Mouse (Mus musculus) intestine, embryonic 16.5 days (tissue): Measurements from ENCODE around the gene Mmp2. TPM values are rescaled to one million over a fixed set of nuclear protein-coding genes. Genes with fewer than 3 reads are reported as not detected.

Experiments
- ATAC-seq: fragments of 200-750 bp; cut with Nextera tagmentation; 2 replicates; pipeline ENCODE4 v1.8.0; 2017; ENCODE audit warnings: moderate TSS enrichment, moderate library complexity
- H3K27ac ChIP-seq: fragments of 300-500 bp; sonication (generic); 2 replicates; pipeline ENCODE4 v1.5.1; 2014; ENCODE audit warnings: mild to moderate bottlenecking, low read length
- H3K27me3 ChIP-seq: fragments of 300-500 bp; sonication (generic); replicated peaks from 2 replicates; pipeline ENCODE4 v1.6.1; 2014; ENCODE audit warnings: low read length, control low read depth, mixed read lengths; ENCODE audit not compliant: control insufficient read depth, insufficient read depth
- H3K36me3 ChIP-seq: fragments of 300-500 bp; sonication (generic); 2 replicates; pipeline ENCODE4 v1.6.1; 2014; ENCODE audit warnings: low read length, control low read depth; ENCODE audit not compliant: control insufficient read depth, insufficient read depth
- H3K4me1 ChIP-seq: fragments of 300-500 bp; sonication (generic); 2 replicates; pipeline ENCODE4 v1.6.1; 2014; ENCODE audit warnings: low read length, control low read depth, mixed read lengths; ENCODE audit not compliant: control insufficient read depth, insufficient read depth
- H3K4me2 ChIP-seq: fragments of 300-500 bp; sonication (generic); 2 replicates; pipeline ENCODE4 v1.6.1; 2014; ENCODE audit warnings: low read depth, low read length, control low read depth
- H3K4me3 ChIP-seq: fragments of 300-500 bp; sonication (generic); 2 replicates; pipeline ENCODE4 v1.5.1; 2014; ENCODE audit warnings: mild to moderate bottlenecking, low read length
- H3K9ac ChIP-seq: fragments of 300-500 bp; sonication (generic); 2 replicates; pipeline ENCODE4 v1.6.1; 2014; ENCODE audit warnings: low read depth, low read length
- H3K9me3 ChIP-seq: fragments of 300-500 bp; sonication (generic); 2 replicates; pipeline ENCODE4 v1.6.1; 2016; ENCODE audit warnings: low read length, control low read depth; ENCODE audit not compliant: control insufficient read depth
- WGBS: fragments of 180-500 bp; shearing (Covaris S2); extraction: QIAGEN DNeasy Blood & Tissue Kit; methylation state at CpG from one replicate; pipeline ENCODE4 v1.1.7; 2014; 5-methylcytosine and 5-hydroxymethylcytosine counted together
- polyA plus RNA-seq: library from polyadenylated mRNA; unstranded; fragments of >200 nt; fragmentation: Nextera tagmentation; extraction: Ambion mirVana; gene quantifications from 2 replicates; pipeline ENCODE4 v1.2.1, GENCODE M21; 2015

Mmp2 gene
- polyA plus RNA-seq, 1 experiment from 2014 or later = 137 TPM

DNA sequence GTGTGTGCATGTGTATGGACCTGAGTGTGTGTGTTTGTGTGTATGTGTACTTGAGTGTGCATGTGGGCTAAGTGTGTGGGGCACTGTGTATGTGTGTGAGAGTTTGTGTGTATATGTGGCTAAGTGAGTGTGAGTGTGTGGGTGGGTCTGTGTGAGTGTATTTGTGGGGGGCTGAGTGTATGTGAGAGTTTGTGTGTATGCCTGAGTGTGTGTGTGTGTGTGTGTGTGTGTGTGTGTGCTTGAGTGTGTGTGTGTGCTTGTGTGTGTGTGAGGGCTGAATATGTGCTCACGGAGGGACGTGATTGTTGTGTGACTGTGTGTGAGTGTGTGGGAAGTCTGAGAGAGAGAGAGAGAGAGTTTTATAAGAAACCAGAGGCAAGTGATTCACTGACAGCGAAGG lies 24.3 kb downstream of the Mmp2 start:
- WGBS = 76% methylated on average over 3 of the region's 3 CpGs
- no peak overlapping the region for H3K27ac ChIP-seq
- no peaks in the 10 kb centered on the region for H3K36me3 ChIP-seq
- H3K4me1 ChIP-seq = peaks cover 26% of the 10 kb centered on the region
- H3K27me3 ChIP-seq = no peaks in the 10 kb centered on the region
- H3K4me2 ChIP-seq = no peak overlapping the region
- no peak for ATAC-seq
- no peak overlapping the region for H3K4me3 ChIP-seq
- no peak overlapping the region for H3K9ac ChIP-seq
- H3K9me3 ChIP-seq = no peaks in the 10 kb centered on the region

DNA sequence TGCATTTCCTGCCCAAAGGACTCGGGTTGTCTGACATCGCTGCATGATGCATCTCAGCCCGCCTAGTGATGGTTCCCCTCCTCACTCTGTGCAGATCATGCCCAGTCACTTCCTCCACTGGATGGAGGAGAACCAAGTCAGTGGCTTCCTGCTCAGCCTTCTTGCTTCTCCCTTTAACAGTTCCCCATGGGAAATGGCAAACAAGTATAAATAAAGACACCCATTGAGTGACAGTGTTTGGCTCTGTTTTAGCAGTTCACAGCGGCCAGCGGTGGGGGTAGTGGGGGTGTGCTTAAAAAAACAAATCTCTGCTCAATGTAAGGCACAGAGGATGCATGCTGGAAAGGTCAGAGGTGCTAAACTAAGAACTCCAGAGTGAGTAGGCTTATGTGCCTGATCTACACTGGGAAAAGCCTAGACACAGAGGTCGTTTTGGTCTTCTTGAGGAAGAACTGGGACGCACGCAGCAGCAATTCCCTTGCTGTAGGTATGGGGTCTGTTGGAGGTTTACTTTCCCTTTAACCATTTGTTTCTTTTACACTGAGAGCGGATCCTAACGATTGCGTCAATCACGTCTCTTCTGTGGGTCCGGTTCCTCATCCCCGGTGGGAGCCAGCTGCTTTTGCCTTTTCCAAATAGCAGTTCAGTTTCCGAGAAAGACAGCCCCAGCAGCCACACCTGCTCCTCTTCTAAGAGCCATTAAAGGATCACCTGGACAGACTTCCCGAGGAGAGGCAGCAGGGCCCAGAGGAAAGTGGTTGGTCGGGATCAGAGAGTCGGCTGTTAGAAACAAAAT lies 26.3 kb downstream of the Mmp2 start:
- no peak overlapping the region for H3K4me2 ChIP-seq
- no peaks in the 10 kb centered on the region for H3K9me3 ChIP-seq
- peaks cover 19% of the 10 kb centered on the region for H3K4me1 ChIP-seq
- 41% methylated on average over 18 of the region's 18 CpGs for WGBS
- no peak overlapping the region for H3K9ac ChIP-seq
- H3K27me3 ChIP-seq = no peaks in the 10 kb centered on the region
- no peak overlapping the region for H3K4me3 ChIP-seq
- H3K36me3 ChIP-seq = no peaks in the 10 kb centered on the region
- H3K27ac ChIP-seq = peak overlapping the region; percentile 54; the same call in 1 of the 2 replicates
- ATAC-seq = no peak

DNA sequence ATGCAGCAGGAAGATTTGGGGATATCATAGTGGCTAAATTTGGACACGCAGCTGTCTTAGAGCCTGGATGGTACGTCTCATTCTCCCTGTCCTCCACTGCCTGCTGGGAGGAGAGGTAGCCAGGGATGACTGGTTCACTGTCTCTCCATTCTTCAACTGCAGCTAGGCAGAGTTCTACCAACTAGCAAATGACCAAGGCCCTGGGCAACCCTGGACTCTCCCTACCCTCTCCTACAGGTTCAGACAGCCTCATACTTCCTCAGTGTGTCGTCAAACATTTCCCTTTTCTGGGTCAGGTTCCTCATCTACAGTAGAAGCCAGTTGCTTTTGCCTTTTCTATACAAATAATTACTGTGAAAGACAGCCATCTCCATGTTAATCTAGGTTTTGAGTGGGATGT lies 27.6 kb downstream of the Mmp2 start:
- Histone ChIP-seq H3K4me2 (peak overlapping the region; percentile 87; the same call in 1 of the 2 replicates), H3K4me3 (peak overlapping the region; percentile 64), H3K9ac (no peak overlapping the region), H3K36me3 (no peaks in the 10 kb centered on the region), H3K9me3 (no peaks in the 10 kb centered on the region), H3K27me3 (no peaks in the 10 kb centered on the region), H3K27ac (no peak overlapping the region), H3K4me1 (peaks cover 19% of the 10 kb centered on the region)
- no peak for ATAC-seq
- 70% methylated on average over 3 of the region's 3 CpGs for whole genome bisulfite sequencing

DNA sequence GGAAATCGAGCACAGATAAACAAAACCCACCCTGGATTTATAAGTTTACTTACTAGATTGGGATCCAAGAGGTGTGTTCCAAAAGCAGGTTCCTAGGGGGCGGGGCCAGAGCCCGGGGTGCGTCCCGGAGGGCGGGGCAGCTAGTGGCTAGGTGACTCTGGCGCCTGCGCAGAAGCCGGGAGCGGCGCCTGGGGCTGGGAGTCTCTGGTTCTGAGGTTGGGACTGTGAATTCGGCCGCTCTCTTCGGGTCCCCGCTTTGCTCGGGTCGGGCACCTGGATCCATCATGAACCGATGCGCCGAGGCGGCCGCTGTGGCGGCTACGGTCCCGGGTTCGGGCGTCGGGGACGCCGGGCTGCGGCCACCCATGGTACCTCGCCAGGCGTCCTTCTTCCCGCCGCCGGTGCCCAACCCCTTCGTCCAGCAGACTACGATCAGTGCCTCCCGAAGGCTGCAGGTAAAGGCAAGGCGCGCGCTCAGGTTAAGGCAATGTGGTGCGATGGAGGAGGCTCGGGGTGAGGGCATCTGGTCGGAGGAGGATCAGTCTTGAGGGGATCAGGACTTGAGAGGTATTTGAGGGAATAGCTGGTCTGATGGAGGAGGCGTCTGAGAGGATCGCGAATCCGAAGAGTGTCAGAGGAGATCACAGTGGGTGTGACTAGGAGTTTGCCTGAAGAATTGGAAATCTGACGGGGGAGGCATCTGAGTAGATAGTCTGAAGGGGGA lies 28.2 kb downstream of the Mmp2 start, which contains the start of gene Lpcat2:
Gene Lpcat2, plus strand, starts transcription at position 169 of the 724 bp plus-strand sequence.
- H3K4me2 ChIP-seq = peak within 1 kb of the TSS; percentile 87
- peaks cover 19% of the 10 kb centered on the region for H3K4me1 ChIP-seq
- H3K27me3 ChIP-seq = no peaks in the 10 kb centered on the region
- H3K36me3 ChIP-seq = no peaks in the 10 kb centered on the region
- no peaks in the 10 kb centered on the region for H3K9me3 ChIP-seq
- H3K4me3 ChIP-seq = peak within 1 kb of the TSS; percentile 64
- ATAC-seq = peak; percentile 88
- no peak within 1 kb of the TSS for H3K27ac ChIP-seq
- peak within 1 kb of the TSS; percentile 78 for H3K9ac ChIP-seq
- under 1% methylated on average over 50 of the region's 50 CpGs for WGBS

DNA sequence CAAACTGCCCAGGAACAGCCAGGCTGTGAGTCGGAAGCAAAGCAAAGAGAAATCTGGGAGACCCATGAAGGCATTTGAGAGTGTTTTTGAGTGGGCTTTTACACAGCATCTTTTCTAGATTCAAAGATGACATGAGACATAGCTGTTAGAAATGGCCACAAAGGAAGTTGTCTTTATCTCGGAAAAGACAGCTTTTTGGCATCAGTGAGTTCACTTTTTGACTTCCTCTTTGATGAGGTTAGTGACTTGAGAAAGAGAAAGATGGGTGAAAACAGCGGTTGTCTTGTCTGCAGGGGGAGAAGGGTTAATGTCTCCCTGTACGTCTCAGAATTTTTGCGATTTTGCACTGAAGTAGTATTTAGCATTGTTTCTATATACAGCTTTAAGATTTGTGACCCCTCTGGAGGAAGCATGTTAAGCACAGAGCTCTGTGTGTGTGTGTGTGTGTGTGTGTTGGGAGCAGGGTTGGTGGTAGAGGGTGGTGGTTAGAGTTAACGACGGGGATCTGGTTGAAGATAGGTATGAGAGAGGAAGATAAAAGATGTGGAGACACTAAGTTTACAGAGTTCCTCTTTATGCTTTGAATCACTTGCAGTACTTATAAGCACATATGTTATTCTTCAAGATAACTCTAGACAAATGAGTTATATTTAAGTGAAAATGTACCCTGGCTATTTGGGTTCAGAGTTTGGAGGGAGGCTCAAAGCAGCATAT lies 29.3 kb downstream of the Mmp2 start:
- H3K36me3 ChIP-seq = no peaks in the 10 kb centered on the region
- no peak overlapping the region for H3K4me2 ChIP-seq
- H3K9me3 ChIP-seq = no peaks in the 10 kb centered on the region
- peak overlapping the region; percentile 64; the same call in 1 of the 2 replicates for H3K4me3 ChIP-seq
- peaks cover 15% of the 10 kb centered on the region for H3K4me1 ChIP-seq
- 76% methylated on average over 7 of the region's 7 CpGs for WGBS
- H3K27me3 ChIP-seq = no peaks in the 10 kb centered on the region
- H3K27ac ChIP-seq = no peak overlapping the region
- no peak overlapping the region for H3K9ac ChIP-seq
- ATAC-seq = no peak

DNA sequence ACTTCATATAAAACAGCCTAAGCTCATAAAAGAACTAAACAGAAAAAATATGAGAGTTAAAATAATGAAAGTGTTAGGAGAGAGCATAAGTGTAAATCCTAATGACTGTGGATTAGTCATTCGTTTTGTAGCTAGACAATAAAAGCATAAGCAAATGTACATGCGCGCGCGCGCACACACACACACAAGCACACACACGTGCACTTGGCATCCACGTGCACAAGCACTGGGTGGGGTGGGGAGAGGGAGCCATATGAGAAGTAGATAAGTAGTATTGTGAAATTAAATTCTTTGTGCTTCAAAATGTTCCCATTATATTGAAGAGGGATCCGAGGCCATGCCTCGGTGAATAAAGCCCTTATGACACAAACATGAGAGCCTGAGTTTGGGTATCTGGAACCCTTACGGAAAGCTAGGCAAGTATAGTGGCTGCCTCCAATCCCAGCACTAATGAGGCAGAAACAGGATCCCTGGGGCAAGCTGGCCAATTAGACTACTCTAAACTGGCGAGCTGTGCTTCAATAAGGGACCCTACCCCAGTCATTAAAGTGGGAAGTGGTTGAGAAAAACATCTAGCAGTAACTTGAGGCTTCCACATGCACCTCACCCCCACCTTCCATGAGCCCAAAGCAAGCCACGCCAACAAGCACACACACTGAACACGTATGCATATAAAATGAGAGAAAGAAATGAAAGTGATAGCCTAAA lies 31.5 kb downstream of the Mmp2 start:
- 88% methylated on average over 14 of the region's 14 CpGs for WGBS

DNA sequence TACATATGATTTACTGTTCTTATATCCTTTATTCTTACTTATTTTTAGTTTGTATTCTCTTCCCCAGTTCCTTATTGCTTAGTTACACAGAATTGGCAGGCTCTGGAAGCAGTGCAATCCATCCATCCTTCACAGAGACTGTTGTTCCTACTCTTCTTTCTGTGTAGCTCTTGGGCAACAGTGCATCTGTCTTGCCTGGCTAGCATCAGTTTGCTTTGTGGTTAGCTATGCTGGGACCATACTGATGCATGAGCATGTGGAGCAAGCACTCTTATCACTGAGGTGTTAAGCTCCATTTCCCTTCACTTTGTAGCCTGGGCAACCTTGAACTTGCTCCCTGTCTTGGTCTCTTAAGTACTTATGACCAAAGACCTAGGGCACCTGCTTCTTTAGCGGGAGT lies 34.9 kb downstream of the Mmp2 start:
- Histone ChIP-seq H3K27ac (no peak overlapping the region), H3K4me2 (no peak overlapping the region), H3K9me3 (no peaks in the 10 kb centered on the region), H3K4me1 (no peaks in the 10 kb centered on the region), H3K36me3 (no peaks in the 10 kb centered on the region), H3K27me3 (no peaks in the 10 kb centered on the region), H3K4me3 (no peak overlapping the region), H3K9ac (no peak overlapping the region)
- 96% methylated on average over 1 of the region's 1 CpGs for WGBS
- no peak for ATAC-seq

More for the DNA sequence above, 31.5 kb downstream of the Mmp2 start:
- Histone ChIP-seq H3K27me3 (no peaks in the 10 kb centered on the region), H3K4me1 (peaks cover 7% of the 10 kb centered on the region; the same call in 1 of the 2 replicates), H3K9me3 (no peaks in the 10 kb centered on the region), H3K4me2 (no peak overlapping the region), H3K36me3 (no peaks in the 10 kb centered on the region), H3K9ac (no peak overlapping the region), H3K4me3 (no peak overlapping the region), H3K27ac (no peak overlapping the region)
- ATAC-seq = no peak

DNA sequence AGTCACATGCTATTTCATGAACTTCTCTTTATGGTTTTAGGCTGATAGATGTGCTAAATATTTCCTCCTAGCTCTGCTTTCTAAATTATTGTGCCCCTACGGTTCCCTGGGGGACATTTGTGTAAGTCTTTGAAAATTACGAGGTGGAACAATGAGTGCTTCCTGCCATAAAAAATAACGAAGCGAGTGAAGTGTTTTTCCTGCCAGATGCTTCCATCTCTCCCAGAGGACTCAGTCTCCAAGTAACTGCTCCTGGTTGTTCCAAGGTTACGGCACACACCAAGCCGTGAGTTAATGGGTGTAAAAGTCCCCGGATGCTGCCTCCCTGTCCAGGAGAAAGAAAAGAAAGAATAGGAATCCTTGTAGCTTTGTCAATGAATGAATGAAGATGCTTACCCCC lies 43.2 kb downstream of the Mmp2 start:
- 47% methylated on average over 7 of the region's 7 CpGs for WGBS
- H3K36me3 ChIP-seq = no peaks in the 10 kb centered on the region
- no peak overlapping the region for H3K4me2 ChIP-seq
- no peaks in the 10 kb centered on the region for H3K27me3 ChIP-seq
- no peak overlapping the region for H3K4me3 ChIP-seq
- no peak overlapping the region for H3K9ac ChIP-seq
- no peaks in the 10 kb centered on the region for H3K9me3 ChIP-seq
- no peak overlapping the region for H3K27ac ChIP-seq
- ATAC-seq = no peak
- H3K4me1 ChIP-seq = no peaks in the 10 kb centered on the region
